Mouse (Mus musculus) stomach, postnatal 0 days (tissue): ENCODE data around the gene Mup19. TPM values are rescaled to one million over a fixed set of nuclear protein-coding genes. Genes with fewer than 3 reads are reported as not detected.
"Not testable (repeated sequence)": the region's sequence is repeated elsewhere in the genome, so short reads cannot be mapped to it uniquely, and the experiment has no call there.

Experiments
- ATAC-seq: fragments of 200-750 bp; cut with Nextera tagmentation; 2 replicates; pipeline ENCODE4 v1.8.0; 2017; ENCODE audit not compliant: low FRiP score, low TSS enrichment
- DNase-seq: peaks from one replicate; pipeline ENCODE4 v3.0.0-alpha.2; 2016; ENCODE audit warnings: low spot score
- H3K27ac ChIP-seq: fragments of 300-500 bp; sonication (generic); replicated peaks from 2 replicates; pipeline ENCODE4 v1.5.1; 2014; ENCODE audit warnings: mild to moderate bottlenecking, control low read depth
- H3K27me3 ChIP-seq: fragments of 300-500 bp; sonication (generic); 2 replicates; pipeline ENCODE4 v1.6.1; 2014; ENCODE audit warnings: low read length; ENCODE audit not compliant: control insufficient read depth, insufficient read depth
- H3K36me3 ChIP-seq: fragments of 300-500 bp; sonication (generic); 2 replicates; pipeline ENCODE4 v1.6.1; 2014; ENCODE audit warnings: low read length, mixed read lengths; ENCODE audit not compliant: control insufficient read depth, insufficient read depth
- H3K4me1 ChIP-seq: fragments of 300-500 bp; sonication (generic); replicated peaks from 2 replicates; pipeline ENCODE4 v1.6.1; 2014; ENCODE audit warnings: antibody characterized with exemption; ENCODE audit not compliant: control insufficient read depth, insufficient read depth
- H3K4me2 ChIP-seq: fragments of 300-500 bp; sonication (generic); replicated peaks from 2 replicates; pipeline ENCODE4 v1.6.1; 2014; ENCODE audit warnings: low read depth, mild to moderate bottlenecking, control low read depth, moderate library complexity
- H3K4me3 ChIP-seq: fragments of 300-500 bp; sonication (generic); 2 replicates; pipeline ENCODE4 v1.5.1; 2014; ENCODE audit warnings: low read depth, low read length, control low read depth
- H3K9ac ChIP-seq: fragments of 300-500 bp; sonication (generic); 2 replicates; pipeline ENCODE4 v1.6.1; 2014; ENCODE audit warnings: mild to moderate bottlenecking, low read length, control low read depth, mixed read lengths
- H3K9me3 ChIP-seq: fragments of 300-500 bp; sonication (generic); 2 replicates; pipeline ENCODE4 v1.6.1; 2016; ENCODE audit warnings: low read length; ENCODE audit not compliant: control insufficient read depth
- CTCF ChIP-seq: IDR thresholded peaks from 2 replicates; pipeline ENCODE4 v1.5.1; 2016; ENCODE audit warnings: antibody characterized with exemption, low read depth, mild to moderate bottlenecking, moderate library complexity
- WGBS: fragments of 180-500 bp; shearing (Covaris S2); extraction: QIAGEN DNeasy Blood & Tissue Kit; methylation state at CpG from one replicate; pipeline ENCODE4 v1.1.7; 2014; 5-methylcytosine and 5-hydroxymethylcytosine counted together
- polyA plus RNA-seq: library from polyadenylated mRNA; unstranded; fragments of >200 nt; fragmentation: Nextera tagmentation; extraction: Ambion mirVana; gene quantifications from 2 replicates; pipeline ENCODE4 v1.2.1, GENCODE M21; 2015

The Mup19 gene
- polyA plus RNA-seq, 1 experiment from 2014 or later = not detected

GRCm38 (mm10) chr4:61811193-61811592, 29.1 kb upstream of the Mup19 start:
- WGBS = 19% methylated on average over 2 of the region's 2 CpGs
- not testable (repeated sequence) for H3K4me3 ChIP-seq, H3K36me3 ChIP-seq, H3K4me2 ChIP-seq, H3K27ac ChIP-seq, ATAC-seq, H3K9me3 ChIP-seq, H3K4me1 ChIP-seq, H3K27me3 ChIP-seq, H3K9ac ChIP-seq
- peak; percentile 52 for DNase-seq
- peak; percentile 89 for TF ChIP-seq CTCF

- H3K9me3 ChIP-seq, H3K9ac ChIP-seq, DNase-seq, H3K4me2 ChIP-seq, H3K4me1 ChIP-seq, H3K27me3 ChIP-seq, H3K4me3 ChIP-seq, H3K27ac ChIP-seq, ATAC-seq, H3K36me3 ChIP-seq: not testable (repeated sequence)
- WGBS = 79% methylated on average over 3 of the region's 3 CpGs
These were observed 26.9 kb upstream of the Mup19 start for GRCm38 (mm10) chr4:61808926-61809325.

GRCm38 (mm10) chr4:61789699-61790098, 7.6 kb upstream of the Mup19 start:
- not testable (repeated sequence) for H3K4me2 ChIP-seq, H3K27ac ChIP-seq, H3K9me3 ChIP-seq, H3K9ac ChIP-seq, ATAC-seq, DNase-seq, H3K27me3 ChIP-seq, H3K4me1 ChIP-seq, H3K4me3 ChIP-seq, H3K36me3 ChIP-seq
- 87% methylated on average over 1 of the region's 1 CpGs for WGBS

- not testable (repeated sequence) for H3K27ac ChIP-seq, H3K9me3 ChIP-seq, ATAC-seq, H3K27me3 ChIP-seq, H3K36me3 ChIP-seq, H3K4me2 ChIP-seq, DNase-seq, H3K4me3 ChIP-seq, H3K4me1 ChIP-seq, H3K9ac ChIP-seq
- 53% methylated on average over 1 of the region's 1 CpGs for WGBS
These were observed 2.2 kb upstream of the Mup19 start for GRCm38 (mm10) chr4:61784231-61784630.

Other genes with a start within 250 kb of the Mup19 start
- gene Mup17, start 186.4 kb downstream of the Mup19 start, polyA plus RNA-seq = not detected in 2 replicates
- gene Mup18, start 108.1 kb downstream of the Mup19 start, polyA plus RNA-seq = not detected in 2 replicates
- gene Mup5, start 53.0 kb upstream of the Mup19 start, polyA plus RNA-seq = not detected in 2 replicates